Mouse (Mus musculus) small intestine, adult 2 months (tissue): ENCODE results near the gene Cse1l.

Experiments used
- CTCF ChIP-seq: fragments of 200-500 bp; IDR thresholded peaks from 2 replicates; pipeline ENCODE4 v1.5.1; 2012; ENCODE audit warnings: low read depth, mild to moderate bottlenecking, control low read depth, inconsistent platforms, low read length, moderate library complexity, mixed read lengths; ENCODE audit not compliant: insufficient replicate concordance, insufficient read length; ENCODE audit errors: extremely low read depth
- POLR2A ChIP-seq: fragments of 200-500 bp; IDR thresholded peaks from 2 replicates; pipeline ENCODE4 v1.6.1; 2012; ENCODE audit warnings: low read depth, mild to moderate bottlenecking, control low read depth, inconsistent platforms, low read length, moderate library complexity

- TF ChIP-seq CTCF: no peak
- no peak for TF ChIP-seq POLR2A
Observed at GRCm38 (mm10) chr2:166875561-166875960, 30.3 kb upstream of the Cse1l start.
